Mouse (Mus musculus) adipocyte (in vitro differentiated cells): ENCODE results near the gene Cables2.
"Not testable (repeated sequence)": the region's sequence is repeated elsewhere in the genome, so short reads cannot be mapped to it uniquely, and the experiment has no call there.

Source experiments
- DNase-seq: peaks from one replicate; pipeline ENCODE4 v3.0.0-alpha.2; 2016; ENCODE audit warnings: low spot score

Gene Cables2

GRCm38 (mm10) chr2:180277773-180278320 lies 4.6 kb upstream of the Cables2 start:
- DNase-seq = no peak

GRCm38 (mm10) chr2:180276851-180277259 lies 3.6 kb upstream of the Cables2 start:
- no peak for DNase-seq

GRCm38 (mm10) chr2:180276385-180276784 lies 3.1 kb upstream of the Cables2 start:
- DNase-seq = no peak

- peak; percentile 81 for DNase-seq
These were observed 2.5 kb upstream of the Cables2 start for GRCm38 (mm10) chr2:180275836-180276235.

- DNase-seq = no peak
These were observed 1.2 kb upstream of the Cables2 start for GRCm38 (mm10) chr2:180274523-180274922.

GRCm38 (mm10) chr2:180272884-180273321 lies 393 bp downstream of the Cables2 start:
- no peak for DNase-seq

GRCm38 (mm10) chr2:180271804-180272395 lies 1.4 kb downstream of the Cables2 start:
- DNase-seq = no peak

GRCm38 (mm10) chr2:180270537-180271255 lies 2.6 kb downstream of the Cables2 start:
- no peak for DNase-seq

- no peak for DNase-seq
These were observed 4.0 kb downstream of the Cables2 start for GRCm38 (mm10) chr2:180269329-180269728.

GRCm38 (mm10) chr2:180267955-180268354 lies 5.3 kb downstream of the Cables2 start:
- DNase-seq = no peak

GRCm38 (mm10) chr2:180262891-180263290 lies 10.4 kb downstream of the Cables2 start:
- no peak for DNase-seq

- DNase-seq = no peak
These were observed 10.9 kb downstream of the Cables2 start for GRCm38 (mm10) chr2:180262441-180262840.

- no peak for DNase-seq
These were observed 11.4 kb downstream of the Cables2 start for GRCm38 (mm10) chr2:180261901-180262300.

- DNase-seq = no peak
These were observed 12.5 kb downstream of the Cables2 start for GRCm38 (mm10) chr2:180260610-180261480.

- DNase-seq = not testable (repeated sequence)
These were observed 13.3 kb downstream of the Cables2 start for GRCm38 (mm10) chr2:180259826-180260609.

- DNase-seq = not testable (repeated sequence)
These were observed 14.3 kb downstream of the Cables2 start for GRCm38 (mm10) chr2:180258951-180259484.

GRCm38 (mm10) chr2:180257963-180258865 lies 15.1 kb downstream of the Cables2 start:
- no peak for DNase-seq

- peak; percentile 100 for DNase-seq
These were observed 16.2 kb downstream of the Cables2 start, which contains the start of gene Rps21 for GRCm38 (mm10) chr2:180257001-180257521. TSS of gene Rps21 (plus strand) at chr2:180257377.

- DNase-seq = peak; percentile 70
These were observed 16.8 kb downstream of the Cables2 start for GRCm38 (mm10) chr2:180256296-180257000.
